Mouse (Mus musculus): ENCODE measurements at regions not wholly inside any gene's neighbourhood (a gene's known extent, or its start where the extent isn't known, plus 50 kb on each side); places are given as distances from the start of the nearest gene placed in this dataset.
"Not testable (repeated sequence)": the region's sequence is repeated elsewhere in the genome, so short reads cannot be mapped to it uniquely, and the experiment has no call there.

GRCm38 (mm10) chr4:84165256-84165655 is 509.8 kb downstream of the Bnc2 start:
- Histone ChIP-seq H3K4me3 (ENCODE audit: insufficient read depth, low read length) (no peak overlapping the region), H3K4me1 (ENCODE audit: control insufficient read depth, insufficient read depth, low read length) (no peaks in the 10 kb centered on the region), H3K27ac (ENCODE audit: insufficient read depth, low read length) (no peak overlapping the region)
- no peak for TF ChIP-seq CTCF (IDR thresholded peaks at IDR 0.05; ENCODE audit: extremely low read depth, insufficient read depth, low read length)
- no peak for TF ChIP-seq POLR2A (IDR thresholded peaks at IDR 0.05; ENCODE audit: extremely low read depth, insufficient read depth, low read length)

- H3K4me3 ChIP-seq (ENCODE audit: insufficient read depth, low read length) = no peak overlapping the region
- H3K27ac ChIP-seq (ENCODE audit: insufficient read depth, low read length) = no peak overlapping the region
- no peak for TF ChIP-seq CTCF (IDR thresholded peaks at IDR 0.05; ENCODE audit: extremely low read depth, insufficient read depth, low read length)
- no peak for TF ChIP-seq POLR2A (IDR thresholded peaks at IDR 0.05; ENCODE audit: extremely low read depth, insufficient read depth, low read length)
- H3K4me1 ChIP-seq (ENCODE audit: control insufficient read depth, insufficient read depth, low read length) = no peaks in the 10 kb centered on the region
Measured at GRCm38 (mm10) chr4:84172841-84173240, 502.2 kb downstream of the Bnc2 start.

GRCm38 (mm10) chr4:84173441-84173840 is 501.6 kb downstream of the Bnc2 start:
- TF ChIP-seq POLR2A (IDR thresholded peaks at IDR 0.05; ENCODE audit: extremely low read depth, insufficient read depth, low read length) (no peak), CTCF (IDR thresholded peaks at IDR 0.05; ENCODE audit: extremely low read depth, insufficient read depth, low read length) (no peak)
- Histone ChIP-seq H3K4me1 (ENCODE audit: control insufficient read depth, insufficient read depth, low read length) (no peaks in the 10 kb centered on the region), H3K4me3 (ENCODE audit: insufficient read depth, low read length) (no peak overlapping the region), H3K27ac (ENCODE audit: insufficient read depth, low read length) (no peak overlapping the region)

- H3K4me3 ChIP-seq (ENCODE audit: insufficient read depth, low read length); H3K4me1 ChIP-seq (ENCODE audit: control insufficient read depth, insufficient read depth, low read length); H3K27ac ChIP-seq (ENCODE audit: insufficient read depth, low read length): not testable (repeated sequence)
Measured at GRCm38 (mm10) chr4:84176457-84176856, 498.6 kb downstream of the Bnc2 start.

- H3K27ac ChIP-seq (ENCODE audit: insufficient read depth, low read length) = no peak overlapping the region
- TF ChIP-seq CTCF (IDR thresholded peaks at IDR 0.05; ENCODE audit: extremely low read depth, insufficient read depth, low read length) = no peak
- no peak for TF ChIP-seq POLR2A (IDR thresholded peaks at IDR 0.05; ENCODE audit: extremely low read depth, insufficient read depth, low read length)
- no peaks in the 10 kb centered on the region for H3K4me1 ChIP-seq (ENCODE audit: control insufficient read depth, insufficient read depth, low read length)
- no peak overlapping the region for H3K4me3 ChIP-seq (ENCODE audit: insufficient read depth, low read length)
Measured at GRCm38 (mm10) chr4:84177827-84178226, 497.2 kb downstream of the Bnc2 start.

GRCm38 (mm10) chr4:84184436-84184835 is 490.6 kb downstream of the Bnc2 start:
- no peaks in the 10 kb centered on the region for H3K4me1 ChIP-seq (ENCODE audit: control insufficient read depth, insufficient read depth, low read length)
- no peak overlapping the region for H3K4me3 ChIP-seq (ENCODE audit: insufficient read depth, low read length)
- H3K27ac ChIP-seq (ENCODE audit: insufficient read depth, low read length) = no peak overlapping the region
- TF ChIP-seq CTCF (IDR thresholded peaks at IDR 0.05; ENCODE audit: extremely low read depth, insufficient read depth, low read length) (no peak), POLR2A (IDR thresholded peaks at IDR 0.05; ENCODE audit: extremely low read depth, insufficient read depth, low read length) (no peak)

GRCm38 (mm10) chr4:84184844-84185243 is 490.2 kb downstream of the Bnc2 start:
- Histone ChIP-seq H3K4me3 (ENCODE audit: insufficient read depth, low read length) (no peak overlapping the region), H3K27ac (ENCODE audit: insufficient read depth, low read length) (no peak overlapping the region), H3K4me1 (ENCODE audit: control insufficient read depth, insufficient read depth, low read length) (no peaks in the 10 kb centered on the region)
- TF ChIP-seq POLR2A (IDR thresholded peaks at IDR 0.05; ENCODE audit: extremely low read depth, insufficient read depth, low read length) = no peak
- TF ChIP-seq CTCF (IDR thresholded peaks at IDR 0.05; ENCODE audit: extremely low read depth, insufficient read depth, low read length) = no peak

GRCm38 (mm10) chr4:84189315-84189714 is 485.8 kb downstream of the Bnc2 start:
- no peak overlapping the region for H3K4me3 ChIP-seq (ENCODE audit: insufficient read depth, low read length)
- H3K4me1 ChIP-seq (ENCODE audit: control insufficient read depth, insufficient read depth, low read length) = no peaks in the 10 kb centered on the region
- H3K27ac ChIP-seq (ENCODE audit: insufficient read depth, low read length) = no peak overlapping the region
- TF ChIP-seq CTCF (IDR thresholded peaks at IDR 0.05; ENCODE audit: extremely low read depth, insufficient read depth, low read length) (no peak), POLR2A (IDR thresholded peaks at IDR 0.05; ENCODE audit: extremely low read depth, insufficient read depth, low read length) (no peak)

GRCm38 (mm10) chr4:84191303-84191702 is 483.8 kb downstream of the Bnc2 start:
- Histone ChIP-seq H3K4me3 (ENCODE audit: insufficient read depth, low read length) (no peak overlapping the region), H3K4me1 (ENCODE audit: control insufficient read depth, insufficient read depth, low read length) (no peaks in the 10 kb centered on the region), H3K27ac (ENCODE audit: insufficient read depth, low read length) (no peak overlapping the region)
- TF ChIP-seq POLR2A (IDR thresholded peaks at IDR 0.05; ENCODE audit: extremely low read depth, insufficient read depth, low read length) (no peak), CTCF (IDR thresholded peaks at IDR 0.05; ENCODE audit: extremely low read depth, insufficient read depth, low read length) (no peak)

GRCm38 (mm10) chr4:84192301-84192700 is 482.8 kb downstream of the Bnc2 start:
- TF ChIP-seq POLR2A (IDR thresholded peaks at IDR 0.05; ENCODE audit: extremely low read depth, insufficient read depth, low read length) (no peak), CTCF (IDR thresholded peaks at IDR 0.05; ENCODE audit: extremely low read depth, insufficient read depth, low read length) (no peak)
- H3K27ac ChIP-seq (ENCODE audit: insufficient read depth, low read length) = no peak overlapping the region

GRCm38 (mm10) chr4:84196732-84197131 is 478.3 kb downstream of the Bnc2 start:
- no peak for TF ChIP-seq POLR2A (IDR thresholded peaks at IDR 0.05; ENCODE audit: extremely low read depth, insufficient read depth, low read length)
- TF ChIP-seq CTCF (IDR thresholded peaks at IDR 0.05; ENCODE audit: extremely low read depth, insufficient read depth, low read length) = no peak
- Histone ChIP-seq H3K27ac (ENCODE audit: insufficient read depth, low read length) (no peak overlapping the region), H3K4me1 (ENCODE audit: control insufficient read depth, insufficient read depth, low read length) (no peaks in the 10 kb centered on the region), H3K4me3 (ENCODE audit: insufficient read depth, low read length) (no peak overlapping the region)

More at GRCm38 (mm10) chr4:84192301-84192700, 482.8 kb downstream of the Bnc2 start:
- H3K4me3 ChIP-seq (ENCODE audit: insufficient read depth, low read length) = no peak overlapping the region
- no peaks in the 10 kb centered on the region for H3K4me1 ChIP-seq (ENCODE audit: control insufficient read depth, insufficient read depth, low read length)

Measured in cortical plate, adult 2 months (tissue).